11 mouse cellular contexts compared by ENCODE assay signal in genomic region chr13:54760164-54760795, GRCm38 (mm10). TPM values are rescaled to one million over a fixed set of nuclear protein-coding genes. Genes with fewer than 3 reads are reported as not detected.
A peak's percentile ranks its signal among the peaks of the same experiment; 100 is the strongest.
DNase-seq lines count a peak whose midpoint lies in the region; ATAC-seq and TF ChIP-seq lines count a peak whose summit lies in the region.
"Had no signal": no experiment of that assay in that cellular context is flagged by ENCODE, and none has a peak within 500 bp of the region (broad histone marks: within the 10 kb centered on the region; RNA-seq: fewer than 3 reads in every experiment).

No protein-coding gene starts in this region.

- H3K27ac ChIP-seq in forebrain, embryonic 16.5 days (ENCODE audit: low read length), result peak overlapping the region; percentile 14; the same call in 1 of the 2 replicates
- peak overlapping the region; percentile 93 for H3K27ac ChIP-seq in left cerebral cortex, adult 2 months

- intact Hi-C loops in left cerebral cortex, adult 2 months (cut with DNase I), result no loop called here

- no peaks in the 10 kb centered on the region for H3K9me3 ChIP-seq in megakaryocyte, embryonic 14.5 days
- no peaks in the 10 kb centered on the region for H3K9me3 ChIP-seq in forebrain, embryonic 16.5 days (ENCODE audit: control insufficient read depth, low read length)

- DNase-seq in left cerebral cortex, adult 2 months (ENCODE audit: extremely low spot score in 1 of 2, low spot score in 2 of 2), result peak; percentile 78 to 81
- DNase-seq in right cerebral cortex, postnatal 36 days (ENCODE audit: low spot score in 2 of 2), result peak; percentile 89 to 92
- no peak for DNase-seq in ovary, postnatal 10 days (ENCODE audit: low spot score)
- DNase-seq in thymus, postnatal 36 days, result no peak
- no peak for DNase-seq in urinary bladder, postnatal 14 days (ENCODE audit: low spot score)
- DNase-seq: heart, postnatal 14 days had no signal

- peaks cover 89% of the 10 kb centered on the region for H3K27me3 ChIP-seq in megakaryocyte, embryonic 14.5 days (replicated peaks)
- peaks cover 24% of the 10 kb centered on the region for H3K27me3 ChIP-seq in forebrain, embryonic 16.5 days (replicated peaks; ENCODE audit: control insufficient read depth, insufficient read depth, low read length)

- no peak for TF ChIP-seq CTCF in left cerebral cortex, adult 2 months (IDR thresholded peaks at IDR 0.05)

- no peak for ATAC-seq in megakaryocyte, adult 5-6 weeks (ENCODE audit: poor library complexity, severe bottlenecking)
- ATAC-seq in forebrain, embryonic 16.5 days, result no peak

- H3K36me3 ChIP-seq in megakaryocyte, embryonic 14.5 days (replicated peaks; ENCODE audit: low read length), result no peaks in the 10 kb centered on the region
- no peaks in the 10 kb centered on the region for H3K36me3 ChIP-seq in forebrain, embryonic 16.5 days (ENCODE audit: control insufficient read depth, insufficient read depth)

- no peak overlapping the region for H3K4me2 ChIP-seq in forebrain, embryonic 16.5 days (ENCODE audit: low read length)

- H3K9ac ChIP-seq in forebrain, embryonic 16.5 days (replicated peaks; ENCODE audit: low read depth, low read length), result no peak overlapping the region

- peak overlapping the region; percentile 28 for H3K4me3 ChIP-seq in megakaryocyte, embryonic 14.5 days (replicated peaks)
- H3K4me3 ChIP-seq in forebrain, embryonic 16.5 days (replicated peaks; ENCODE audit: low read length), result no peak overlapping the region
- no peak overlapping the region for H3K4me3 ChIP-seq in left cerebral cortex, adult 2 months

- WGBS in forebrain, embryonic 16.5 days, result 51% methylated on average over 8 of the region's 8 CpGs

- peaks cover 11% of the 10 kb centered on the region for H3K4me1 ChIP-seq in megakaryocyte, embryonic 14.5 days
- H3K4me1 ChIP-seq in forebrain, embryonic 16.5 days (replicated peaks; ENCODE audit: control insufficient read depth, insufficient read depth, low read length), result peaks cover 54% of the 10 kb centered on the region

RNA-seq across cellular contexts. Expression of gene Sncb, which starts 6.1 kb away (rescaled TPM):
- 0.62 TPM in 1 of 2 replicates, not detected in the other for polyA plus RNA-seq in megakaryocyte, embryonic 14.5 days (2012; ENCODE audit: insufficient read depth, low replicate concordance)
- not detected in 2 replicates for total RNA-seq in megakaryocyte, adult 5-6 weeks (2015)
- not detected in 2 replicates for total RNA-seq in megakaryocyte, adult 5-6 weeks (2017)
- polyA plus RNA-seq in forebrain, embryonic 16.5 days (2015; fragmentation: Nextera tagmentation; extraction: Ambion mirVana), result 27.1 and 37.0 TPM in 2 replicates
- total RNA-seq in left cerebral cortex, adult 2 months (2021), result 100 to 1,000 TPM; 869 to 881 TPM
- total RNA-seq: heart, postnatal 14 days had no signal
- polyA plus RNA-seq: liver, embryonic 16.5 days had no signal

RNA-seq across cellular contexts. Expression of gene Gprin1, which starts 10.6 kb away (rescaled TPM):
- polyA plus RNA-seq in megakaryocyte, embryonic 14.5 days (2012; ENCODE audit: insufficient read depth, low replicate concordance), result not detected in 2 replicates
- not detected in 2 replicates for total RNA-seq in megakaryocyte, adult 5-6 weeks (2015)
- not detected in 2 replicates for total RNA-seq in megakaryocyte, adult 5-6 weeks (2017)
- 6.2 and 7.1 TPM in 2 replicates for polyA plus RNA-seq in forebrain, embryonic 16.5 days (2015; fragmentation: Nextera tagmentation; extraction: Ambion mirVana)
- 100 to 1,000 TPM; 128 to 130 TPM for total RNA-seq in left cerebral cortex, adult 2 months (2021)
- total RNA-seq: heart, postnatal 14 days had no signal
- polyA plus RNA-seq: liver, embryonic 16.5 days had no signal

RNA-seq across cellular contexts. Expression of gene Eif4e1b, which starts 23.5 kb away (rescaled TPM):
- not detected in 2 replicates for polyA plus RNA-seq in megakaryocyte, embryonic 14.5 days (2012; ENCODE audit: insufficient read depth, low replicate concordance)
- not detected in 2 replicates for total RNA-seq in megakaryocyte, adult 5-6 weeks (2015)
- total RNA-seq in megakaryocyte, adult 5-6 weeks (2017), result not detected in 2 replicates
- polyA plus RNA-seq in forebrain, embryonic 16.5 days (2015; fragmentation: Nextera tagmentation; extraction: Ambion mirVana), result not detected in 2 replicates
- not detected for total RNA-seq in left cerebral cortex, adult 2 months (2021)
- total RNA-seq: heart, postnatal 14 days had no signal
- polyA plus RNA-seq: liver, embryonic 16.5 days; spleen, adult 2 months had no signal

RNA-seq across cellular contexts. Expression of gene Tspan17, which starts 28.9 kb away (rescaled TPM):
- polyA plus RNA-seq in megakaryocyte, embryonic 14.5 days (2012; ENCODE audit: insufficient read depth, low replicate concordance), result 4.5 and 8.0 TPM in 2 replicates
- total RNA-seq in megakaryocyte, adult 5-6 weeks (2015), result 6.7 and 14.2 TPM in 2 replicates
- 9.6 and 10.1 TPM in 2 replicates for total RNA-seq in megakaryocyte, adult 5-6 weeks (2017)
- 18.6 and 29.7 TPM in 2 replicates for polyA plus RNA-seq in forebrain, embryonic 16.5 days (2015; fragmentation: Nextera tagmentation; extraction: Ambion mirVana)
- total RNA-seq in left cerebral cortex, adult 2 months (2021), result 10 to 100 TPM; 91.7 to 95.3 TPM

RNA-seq across cellular contexts. Expression of gene Cdhr2, which starts 59.0 kb away (rescaled TPM):
- polyA plus RNA-seq in megakaryocyte, embryonic 14.5 days (2012; ENCODE audit: insufficient read depth, low replicate concordance), result not detected in 2 replicates
- not detected in 2 replicates for total RNA-seq in megakaryocyte, adult 5-6 weeks (2015)
- total RNA-seq in megakaryocyte, adult 5-6 weeks (2017), result not detected in 2 replicates
- 0.16 and 0.25 TPM in 2 replicates for polyA plus RNA-seq in forebrain, embryonic 16.5 days (2015; fragmentation: Nextera tagmentation; extraction: Ambion mirVana)
- total RNA-seq in left cerebral cortex, adult 2 months (2021), result under 1 TPM; 0.16 to 0.45 TPM
- total RNA-seq: heart, postnatal 14 days had no signal

Comparison
In these comparisons a context has a peak if more than half of its experiments do, and no peak if none do; other contexts are left out.
1. DNase-seq: peak in left cerebral cortex, adult 2 months (2 of 2) and right cerebral cortex, postnatal 36 days (2 of 2); none in ovary, postnatal 10 days (single experiment), thymus, postnatal 36 days (0 of 2) and urinary bladder, postnatal 14 days (single experiment).
2. RNA of gene Sncb, which starts 6.1 kb away (total RNA-seq): 869 to 881 TPM in left cerebral cortex, adult 2 months; not detected in megakaryocyte, adult 5-6 weeks; every median in the first group is over 100 times any median in the second.
3. RNA of gene Gprin1, which starts 10.6 kb away (total RNA-seq): 128 to 130 TPM in left cerebral cortex, adult 2 months; not detected in megakaryocyte, adult 5-6 weeks; every median in the first group is over 100 times any median in the second.